Mouse (Mus musculus) MEL (cell line): ENCODE data around the gene Zfp27. TPM values are rescaled to one million over a fixed set of nuclear protein-coding genes. Genes with fewer than 3 reads are reported as not detected.

Source experiments
- DNase-seq: peaks from one replicate; pipeline ENCODE4 v3.0.0; 2011; ENCODE audit warnings: low read depth, low spot score
- H3K27ac ChIP-seq: 2 replicates; pipeline ENCODE4 v1.5.1; 2012; ENCODE audit warnings: low read depth, mild to moderate bottlenecking, control low read depth, low read length, moderate library complexity; ENCODE audit not compliant: control insufficient read depth
- H3K27me3 ChIP-seq, 2 experiments: fragments of 150-350 bp in 1 of 2; sonication (generic) in 1 of 2; 2 replicates each; pipeline ENCODE4 v1.6.1; 2012; ENCODE audit warnings: low read length in 2 of 2, mild to moderate bottlenecking in 2 of 2, improper control_type of control experiment in 1 of 2, moderate library complexity in 1 of 2; ENCODE audit not compliant: insufficient read depth in 2 of 2, control insufficient read depth in 1 of 2
- H3K36me3 ChIP-seq, 2 experiments: 2 replicates each; pipeline ENCODE4 v1.6.1; 2012 to 2014; ENCODE audit warnings: low read length in 2 of 2, improper control_type of control experiment in 1 of 2, inconsistent platforms in 1 of 2, mild to moderate bottlenecking in 1 of 2; ENCODE audit not compliant: insufficient read depth in 2 of 2, control insufficient read depth in 1 of 2
- H3K4me1 ChIP-seq, 2 experiments: fragments of 150-350 bp in 1 of 2; sonication (generic) in 1 of 2; 2 replicates each; pipeline ENCODE4 v1.6.1; 2012; ENCODE audit warnings: low read length in 2 of 2, improper control_type of control experiment in 1 of 2, mild to moderate bottlenecking in 1 of 2; ENCODE audit not compliant: insufficient read depth in 2 of 2, control insufficient read depth in 1 of 2
- H3K4me3 ChIP-seq, 2 experiments: fragments of 150-350 bp in 1 of 2; sonication (generic) in 1 of 2; 2 replicates each; pipeline ENCODE4 v1.5.1; 2012; ENCODE audit warnings: low read depth in 2 of 2, low read length in 2 of 2, mild to moderate bottlenecking in 2 of 2, moderate library complexity in 2 of 2, control low read depth in 1 of 2, improper control_type of control experiment in 1 of 2; ENCODE audit not compliant: control insufficient read depth in 1 of 2, insufficient read depth in 1 of 2
- H3K79me2 ChIP-seq: 2 replicates; pipeline ENCODE4 v1.6.1; 2012; ENCODE audit warnings: mild to moderate bottlenecking, low read length, moderate library complexity; ENCODE audit not compliant: control insufficient read depth, poor library complexity, insufficient read depth
- H3K9ac ChIP-seq: 2 replicates; pipeline ENCODE4 v1.6.1; 2012; ENCODE audit warnings: low read depth, mild to moderate bottlenecking, control low read depth, low read length, moderate library complexity; ENCODE audit not compliant: control insufficient read depth, poor library complexity, severe bottlenecking
- H3K9me3 ChIP-seq: fragments of 150-350 bp; sonication (generic); replicated peaks from 2 replicates; pipeline ENCODE4 v1.6.1; 2012; ENCODE audit warnings: mild to moderate bottlenecking, low read length, improper control_type of control experiment, moderate library complexity; ENCODE audit not compliant: insufficient read depth
- BHLHE40 ChIP-seq: IDR thresholded peaks from 2 replicates; pipeline ENCODE4 v1.6.1; 2012; ENCODE audit warnings: low read depth, mild to moderate bottlenecking, inconsistent platforms, low read length, improper control_type of control experiment, borderline replicate concordance
- CHD1 ChIP-seq: IDR thresholded peaks from 2 replicates; pipeline ENCODE4 v1.6.1; 2012; ENCODE audit warnings: low read depth, mild to moderate bottlenecking, inconsistent platforms, low read length, improper control_type of control experiment
- CHD2 ChIP-seq: IDR thresholded peaks from 2 replicates; pipeline ENCODE4 v1.6.1; 2011; ENCODE audit warnings: low read length, improper control_type of control experiment
- CTCF ChIP-seq, 3 experiments: IDR thresholded peaks in 2 of 3; conservative IDR thresholded peaks in 1 of 3; 2 replicates each; pipeline ENCODE4 v1.5.1; 2011 to 2012; ENCODE audit warnings: low read length in 3 of 3, low read depth in 2 of 3, mild to moderate bottlenecking in 2 of 3, improper control_type of control experiment in 1 of 3, inconsistent platforms in 1 of 3, mixed read lengths in 1 of 3, moderate library complexity in 1 of 3; ENCODE audit not compliant: control insufficient read depth in 1 of 3, insufficient read depth in 1 of 3, poor library complexity in 1 of 3, severe bottlenecking in 1 of 3
- ELF1 ChIP-seq: IDR thresholded peaks from 2 replicates; pipeline ENCODE4 v1.6.1; 2014; ENCODE audit warnings: low read depth, mild to moderate bottlenecking, inconsistent platforms, low read length, improper control_type of control experiment, moderate library complexity
- EP300 ChIP-seq, 2 experiments: IDR thresholded peaks; 2 replicates each; pipeline ENCODE4 v1.6.1; 2011; ENCODE audit warnings: improper control_type of control experiment in 2 of 2, low read length in 2 of 2, low read depth in 1 of 2, mild to moderate bottlenecking in 1 of 2
- ETS1 ChIP-seq: IDR thresholded peaks from 2 replicates; pipeline ENCODE4 v1.6.1; 2012; ENCODE audit warnings: low read depth, mild to moderate bottlenecking, inconsistent platforms, low read length, improper control_type of control experiment, moderate library complexity
- GABPA ChIP-seq: IDR thresholded peaks from 2 replicates; pipeline ENCODE4 v1.6.1; 2012; ENCODE audit warnings: low read depth, mild to moderate bottlenecking, inconsistent platforms, low read length, improper control_type of control experiment, moderate library complexity
- GATA1 ChIP-seq: IDR thresholded peaks from 2 replicates; pipeline ENCODE4 v1.6.1; 2011; ENCODE audit warnings: low read depth, low read length, improper control_type of control experiment
- JUND ChIP-seq: IDR thresholded peaks from 2 replicates; pipeline ENCODE4 v1.6.1; 2011; ENCODE audit warnings: low read depth, mild to moderate bottlenecking, improper control_type of control experiment, low read length
- KAT2A ChIP-seq: conservative IDR thresholded peaks from 2 replicates; pipeline ENCODE4 v1.6.1; 2012; ENCODE audit warnings: low read depth, low read length, improper control_type of control experiment, inconsistent platforms
- MAX ChIP-seq: IDR thresholded peaks from 2 replicates; pipeline ENCODE4 v1.6.1; 2011; ENCODE audit warnings: low read length, improper control_type of control experiment
- MAZ ChIP-seq: IDR thresholded peaks from 2 replicates; pipeline ENCODE4 v1.6.1; 2012; ENCODE audit warnings: low read depth, mild to moderate bottlenecking, inconsistent platforms, low read length, improper control_type of control experiment
- MEF2A ChIP-seq: IDR thresholded peaks from 2 replicates; pipeline ENCODE4 v1.6.1; 2014; ENCODE audit warnings: low read depth, mild to moderate bottlenecking, inconsistent platforms, low read length, improper control_type of control experiment; ENCODE audit not compliant: poor library complexity, insufficient replicate concordance, severe bottlenecking; ENCODE audit errors: extremely low read depth
- MYB ChIP-seq: IDR thresholded peaks from 2 replicates; pipeline ENCODE4 v1.6.1; 2011; ENCODE audit warnings: mild to moderate bottlenecking, low read depth, low read length, improper control_type of control experiment
- MYC ChIP-seq: IDR thresholded peaks from 2 replicates; pipeline ENCODE4 v1.6.1; 2011; ENCODE audit warnings: low read depth, mild to moderate bottlenecking, low read length, improper control_type of control experiment, moderate library complexity
- NELFE ChIP-seq: IDR thresholded peaks from 2 replicates; pipeline ENCODE4 v1.6.1; 2011; ENCODE audit warnings: low read depth, low read length, improper control_type of control experiment
- POLR2A ChIP-seq, 2 experiments: IDR thresholded peaks; 2 replicates each; pipeline ENCODE4 v1.6.1; 2011 to 2012; ENCODE audit warnings: low read length in 2 of 2, mild to moderate bottlenecking in 2 of 2, control low read depth in 1 of 2, improper control_type of control experiment in 1 of 2, low read depth in 1 of 2, moderate library complexity in 1 of 2; ENCODE audit not compliant: control insufficient read depth in 1 of 2, insufficient read depth in 1 of 2, poor library complexity in 1 of 2
- POLR2AphosphoS2 ChIP-seq: IDR thresholded peaks from 2 replicates; pipeline ENCODE4 v1.6.1; 2011; ENCODE audit warnings: low read length, improper control_type of control experiment
- RAD21 ChIP-seq: IDR thresholded peaks from 2 replicates; pipeline ENCODE4 v1.6.1; 2011; ENCODE audit warnings: mild to moderate bottlenecking, low read depth, low read length, improper control_type of control experiment
- RCOR1 ChIP-seq: IDR thresholded peaks from 2 replicates; pipeline ENCODE4 v1.6.1; 2012; ENCODE audit warnings: low read depth, mild to moderate bottlenecking, inconsistent platforms, low read length, improper control_type of control experiment
- TAL1 ChIP-seq: IDR thresholded peaks from 2 replicates; pipeline ENCODE4 v1.6.1; 2012; ENCODE audit warnings: mild to moderate bottlenecking, inconsistent platforms, low read length, moderate library complexity, mixed read lengths
- TBP ChIP-seq: IDR thresholded peaks from 2 replicates; pipeline ENCODE4 v1.8.0; 2011; ENCODE audit warnings: low read depth, low read length, improper control_type of control experiment
- TCF12 ChIP-seq: IDR thresholded peaks from 2 replicates; pipeline ENCODE4 v1.6.1; 2014; ENCODE audit warnings: low read depth, mild to moderate bottlenecking, inconsistent platforms, low read length, improper control_type of control experiment, moderate library complexity
- USF1 ChIP-seq: IDR thresholded peaks from 2 replicates; pipeline ENCODE4 v1.6.1; 2014; ENCODE audit warnings: low read depth, mild to moderate bottlenecking, inconsistent platforms, low read length, improper control_type of control experiment, moderate library complexity
- USF2 ChIP-seq, 2 experiments: IDR thresholded peaks; 2 replicates each; pipeline ENCODE4 v1.6.1; 2011 to 2012; ENCODE audit warnings: improper control_type of control experiment in 2 of 2, low read length in 2 of 2, borderline replicate concordance in 1 of 2, inconsistent platforms in 1 of 2, low read depth in 1 of 2, mild to moderate bottlenecking in 1 of 2; ENCODE audit not compliant: insufficient read depth in 1 of 2
- ZKSCAN1 ChIP-seq: IDR thresholded peaks from 2 replicates; pipeline ENCODE4 v1.6.1; 2012; ENCODE audit warnings: low read depth, mild to moderate bottlenecking, inconsistent platforms, low read length, improper control_type of control experiment, moderate library complexity
- ZNF384 ChIP-seq: IDR thresholded peaks from 2 replicates; pipeline ENCODE4 v1.6.1; 2012; ENCODE audit warnings: low read depth, mild to moderate bottlenecking, inconsistent platforms, low read length, improper control_type of control experiment
- polyA plus RNA-seq, 2 experiments: library from polyadenylated mRNA; stranded (reverse) in 1 of 2; unstranded in 1 of 2; fragments of >175 nt in 1 of 2; fragments of >200 nt in 1 of 2; gene quantifications; 2 replicates each; pipeline versions ENCODE4 v1.2.1 to v1.2.4; 2012; ENCODE audit warnings: low replicate concordance in 2 of 2, low read depth in 1 of 2; ENCODE audit not compliant: insufficient read length in 2 of 2, insufficient read depth in 1 of 2, missing spikeins in 1 of 2
- total RNA-seq: library from RNA; depleted of rRNA; stranded (reverse); fragments of 300-350 nt; gene quantifications from 2 replicates; pipeline ENCODE4 v1.2.3, GENCODE M21; 2012

Gene Zfp27
- total and polyA plus RNA-seq, 3 experiments: 4.9 to 5.0 TPM; not detected in 1

- TF ChIP-seq GATA1 (peak; percentile 8; the same call in 1 of the 2 replicates), TBP (peak; percentile 75), POLR2A (IDR thresholded peaks at IDR 0.05; ENCODE audit: control insufficient read depth in 1 of 2, insufficient read depth in 1 of 2, low read depth in 1 of 2, low read length in 2 of 2, poor library complexity in 1 of 2) (peak; percentile 14 to 72; a peak in 2 of 4 replicates), RCOR1 (0 out of 2 replicates have a peak, but pooled peaks have one; percentile 18), MAZ (no peak), TCF12 (peak; percentile 70), TAL1 (no peak), ELF1 (peak; percentile 81), MEF2A (peak; percentile 38; the same call in 1 of the 2 replicates), MYC (no peak)
Observed at GRCm38 (mm10) chr7:29853219-29853842, 53.0 kb downstream of the Zfp27 start, which contains the start of gene Zfp940 (continued).

GRCm38 (mm10) chr7:29852831-29853218, 53.5 kb downstream of the Zfp27 start:
- Histone ChIP-seq H3K4me3 (peak overlapping the region; percentile 64 to 91), H3K9me3 (no peaks in the 10 kb centered on the region), H3K27me3 (no peaks in the 10 kb centered on the region), H3K9ac (peak overlapping the region; percentile 71), H3K4me1 (peaks cover 0 to 2% of the 10 kb centered on the region in 2 experiments; a peak in 3 of 4 replicates), H3K36me3 (no peaks in the 10 kb centered on the region; a peak in 2 of 4 replicates), H3K79me2 (no peaks in the 10 kb centered on the region; the same call in 1 of the 2 replicates), H3K27ac (no peak overlapping the region; the same call in 1 of the 2 replicates)
- DNase-seq: peak; percentile 38
- TF ChIP-seq USF2 (IDR thresholded peaks at IDR 0.05; ENCODE audit: borderline replicate concordance in 1 of 2, insufficient read depth in 1 of 2, low read depth in 1 of 2, low read length in 2 of 2): no peak
- TF ChIP-seq CHD2: no peak
- no peak for TF ChIP-seq ZKSCAN1
- TF ChIP-seq BHLHE40: no peak
- no peak for TF ChIP-seq TBP

- Histone ChIP-seq H3K36me3 (peaks cover 0 to 4% of the 10 kb centered on the region in 2 experiments; a peak in 2 of 4 replicates), H3K4me3 (no peak overlapping the region), H3K9me3 (no peaks in the 10 kb centered on the region), H3K27ac (no peak overlapping the region), H3K4me1 (peaks cover 0 to under 1% of the 10 kb centered on the region in 2 experiments; a peak in 2 of 4 replicates), H3K79me2 (no peaks in the 10 kb centered on the region), H3K27me3 (no peaks in the 10 kb centered on the region), H3K9ac (no peak overlapping the region)
- no peak for TF ChIP-seq BHLHE40
- TF ChIP-seq ETS1: no peak
- no peak for TF ChIP-seq USF1
- TF ChIP-seq POLR2AphosphoS2: no peak
- no peak for TF ChIP-seq MAX
- no peak for TF ChIP-seq CTCF (IDR thresholded peaks at IDR 0.05 in 2 of 3, conservative IDR thresholded peaks at IDR 0.05 in 1 of 3; ENCODE audit: control insufficient read depth in 1 of 3, insufficient read depth in 1 of 3, low read depth in 2 of 3, low read length in 3 of 3, poor library complexity in 1 of 3, severe bottlenecking in 1 of 3)
- no peak for TF ChIP-seq RCOR1
- no peak for TF ChIP-seq MEF2A
- no peak for TF ChIP-seq JUND
- no peak for TF ChIP-seq MYB
- no peak for TF ChIP-seq ZNF384
- TF ChIP-seq TAL1: no peak
- no peak for TF ChIP-seq NELFE
- TF ChIP-seq KAT2A: no peak
- TF ChIP-seq RAD21: no peak
- no peak for TF ChIP-seq EP300 (IDR thresholded peaks at IDR 0.05; ENCODE audit: low read depth in 1 of 2, low read length in 2 of 2)
- no peak for TF ChIP-seq GABPA
- TF ChIP-seq CHD1: no peak
- no peak for TF ChIP-seq POLR2A (IDR thresholded peaks at IDR 0.05; ENCODE audit: control insufficient read depth in 1 of 2, insufficient read depth in 1 of 2, low read depth in 1 of 2, low read length in 2 of 2, poor library complexity in 1 of 2)
- no peak for DNase-seq
Observed at GRCm38 (mm10) chr7:29844616-29845015, 61.8 kb downstream of the Zfp27 start.
